Mouse (Mus musculus) embryonic facial prominence, embryonic 10.5 days (tissue): ENCODE data around the gene Bace2. TPM values are rescaled to one million over a fixed set of nuclear protein-coding genes. Genes with fewer than 3 reads are reported as not detected.

Experiments used
- polyA plus RNA-seq: library from polyadenylated mRNA; unstranded; fragments of >200 nt; fragmentation: Nextera tagmentation; extraction: Ambion mirVana; gene quantifications from 2 replicates; pipeline ENCODE4 v1.2.1, GENCODE M21; 2016

Bace2 gene
- polyA plus RNA-seq, 1 experiment from 2014 or later = 2.8 TPM

Other genes with a start within 250 kb of the Bace2 start
- 0.14 and 0.25 TPM in 2 replicates for gene Dscam, start 186.0 kb upstream of the Bace2 start, polyA plus RNA-seq
- gene Mx1, start 106.2 kb downstream of the Bace2 start, polyA plus RNA-seq = not detected in 2 replicates
- gene Fam3b, start 158.1 kb downstream of the Bace2 start, polyA plus RNA-seq = not detected in 2 replicates